Mouse (Mus musculus) urinary bladder, postnatal 4 days (tissue): Measurements from ENCODE around the gene Gm44503.

Experiments used
- DNase-seq, 2 experiments: peaks; one replicate each; pipeline ENCODE4 v3.0.0; 2021 to 2022; ENCODE audit warnings: low spot score in 2 of 2

Gm44503 gene

DNA sequence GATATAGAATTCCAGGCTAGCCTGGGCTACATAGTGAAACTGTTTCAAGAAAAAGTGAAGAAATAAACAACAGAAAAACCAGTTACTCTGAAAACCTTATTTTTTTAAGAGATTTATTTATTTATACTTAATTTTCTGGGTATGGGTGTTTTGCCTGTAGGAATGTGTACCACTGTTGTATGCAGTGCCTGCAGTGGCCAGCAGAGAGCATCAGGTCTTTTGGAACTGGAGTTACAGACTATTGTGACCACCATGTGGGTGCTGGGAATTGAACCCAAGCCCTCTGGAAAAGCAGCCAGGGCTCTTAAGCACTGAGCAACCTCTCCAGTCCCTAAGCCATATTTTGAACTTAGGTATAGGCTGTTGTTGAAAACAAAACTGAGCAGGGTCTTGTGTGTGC, 14.3 kb downstream of the Gm44503 start:
- DNase-seq = no peak

DNA sequence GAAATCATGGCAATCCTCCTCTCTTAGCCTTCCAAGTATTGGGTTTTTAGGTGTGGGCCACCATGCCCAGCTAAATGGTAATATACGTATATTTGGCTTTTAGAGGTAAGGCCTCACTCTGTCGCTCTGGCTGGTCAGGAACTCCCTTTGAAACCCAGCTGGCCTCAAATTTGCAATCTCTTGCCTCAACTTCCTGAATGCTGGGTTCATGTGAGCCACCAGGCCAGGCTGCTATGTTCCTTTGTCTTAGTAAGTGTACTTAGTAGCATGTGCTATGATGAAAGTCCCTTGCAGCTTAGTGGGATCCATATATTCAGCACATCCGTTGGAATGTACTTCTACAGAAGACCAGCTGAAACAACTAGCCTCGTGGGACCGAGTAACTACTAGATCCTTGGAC, 16.1 kb downstream of the Gm44503 start:
- no peak for DNase-seq

DNA sequence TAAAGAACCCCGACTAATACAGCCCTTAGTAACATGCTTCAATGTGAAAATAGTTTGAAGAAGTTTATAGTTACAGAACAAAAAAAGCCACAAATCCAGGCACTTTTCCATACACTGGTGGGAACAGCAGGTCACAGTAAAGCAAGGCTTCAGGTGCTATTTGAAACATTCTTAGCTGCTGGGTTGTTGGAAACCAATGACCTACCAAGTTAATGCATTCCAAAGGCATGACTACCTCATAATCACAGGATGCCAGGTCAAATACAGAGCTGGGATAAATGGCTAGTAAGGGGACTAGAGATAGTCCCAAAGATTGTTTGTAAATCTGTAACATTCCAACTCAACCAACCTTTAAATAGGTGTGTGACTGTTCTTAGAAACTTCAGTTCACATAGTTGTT, 16.6 kb downstream of the Gm44503 start:
- DNase-seq = no peak

DNA sequence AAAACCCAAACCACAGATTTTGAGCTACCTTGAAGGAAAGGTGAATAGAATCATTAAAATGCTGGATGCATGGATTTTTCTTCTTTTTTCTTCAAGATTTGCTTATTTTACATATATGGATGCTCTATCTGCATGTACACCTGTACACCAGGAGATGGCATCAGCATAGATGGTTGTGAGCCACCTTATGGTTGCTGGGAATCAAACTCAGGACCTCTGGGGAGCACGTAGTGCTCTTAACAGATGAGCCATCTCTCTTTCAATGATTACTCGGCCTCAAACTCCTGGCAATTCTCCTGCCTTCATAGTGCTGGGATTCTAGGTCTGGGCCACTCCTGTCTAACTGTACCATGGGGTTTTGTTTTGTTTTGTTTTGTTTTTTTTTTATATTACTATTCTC, 24.4 kb downstream of the Gm44503 start:
- DNase-seq = no peak

DNA sequence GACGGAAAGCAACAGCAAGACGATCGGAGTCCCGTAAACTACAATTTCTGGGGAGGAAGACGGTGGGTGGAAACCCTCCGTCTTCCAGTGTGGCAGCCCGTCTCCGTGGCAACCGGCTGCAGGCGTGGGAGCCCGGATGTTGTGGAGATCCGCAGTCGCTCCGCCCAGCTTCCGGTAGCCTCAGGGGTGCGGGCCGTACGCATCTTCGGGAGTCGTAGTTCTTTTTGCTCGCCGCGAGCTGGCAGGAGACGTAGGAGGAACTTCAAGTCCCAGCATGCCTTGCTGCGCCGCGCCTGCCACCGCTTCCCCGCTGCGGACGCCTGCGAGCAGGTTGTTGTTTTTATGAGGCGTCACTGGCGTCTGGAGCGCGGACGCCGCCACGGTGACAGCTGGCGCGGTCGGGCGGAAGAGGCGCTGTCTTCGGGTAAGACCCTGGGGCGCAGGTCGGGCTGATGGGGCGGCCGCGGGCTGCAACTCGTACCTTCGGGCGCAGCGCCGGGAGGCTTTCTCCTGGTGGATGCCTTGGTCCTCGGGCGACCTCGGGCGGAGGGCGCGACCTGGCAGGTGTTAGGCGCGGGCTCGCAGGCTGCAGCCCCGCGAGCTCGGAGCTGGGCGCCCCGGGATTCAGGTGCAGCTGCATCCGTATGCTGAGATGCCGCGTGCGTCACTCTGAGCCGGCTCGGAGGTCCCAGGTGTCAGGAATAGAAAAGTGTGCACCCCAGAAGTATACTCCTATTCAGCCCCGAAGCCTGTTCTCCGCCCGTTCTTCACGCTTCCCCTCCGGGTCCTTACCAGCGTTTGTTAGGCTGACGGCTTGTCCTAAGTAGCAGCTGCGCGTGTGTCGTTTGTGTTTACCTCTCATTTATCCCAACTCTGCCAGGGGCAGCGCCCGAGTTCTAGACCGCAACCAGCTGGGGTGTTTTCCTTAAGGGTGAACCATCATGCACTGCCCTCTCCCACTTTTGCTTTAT, 26.9 kb downstream of the Gm44503 start, which contains the start of the genes Ccpg1os and Ccpg1:
Ccpg1os (minus strand) TSS at position 133 of the 971 bp plus-strand sequence.
Ccpg1 (plus strand) TSS at position 180 of the 971 bp plus-strand sequence.
- DNase-seq = peak; percentile 95 to 96

DNA sequence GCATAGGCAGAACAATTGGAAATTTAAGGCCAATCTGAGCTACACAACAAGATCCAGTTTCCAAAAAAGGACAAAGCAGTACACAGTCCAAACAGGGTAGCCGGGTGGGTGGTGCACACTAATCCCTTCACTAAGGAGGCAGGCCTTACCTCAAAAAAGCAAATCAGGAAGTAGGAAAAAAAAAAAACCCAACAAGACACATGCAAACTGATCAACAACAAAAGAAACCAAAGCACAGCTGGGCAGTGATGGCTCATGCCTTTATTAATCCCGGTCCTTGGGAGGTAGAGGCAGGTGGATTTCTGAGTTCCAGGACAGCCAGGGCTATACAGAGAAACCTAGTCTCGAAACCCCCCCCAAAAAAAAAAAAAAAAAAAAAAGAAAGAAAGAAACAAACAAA, 29.1 kb downstream of the Gm44503 start:
- no peak for DNase-seq

DNA sequence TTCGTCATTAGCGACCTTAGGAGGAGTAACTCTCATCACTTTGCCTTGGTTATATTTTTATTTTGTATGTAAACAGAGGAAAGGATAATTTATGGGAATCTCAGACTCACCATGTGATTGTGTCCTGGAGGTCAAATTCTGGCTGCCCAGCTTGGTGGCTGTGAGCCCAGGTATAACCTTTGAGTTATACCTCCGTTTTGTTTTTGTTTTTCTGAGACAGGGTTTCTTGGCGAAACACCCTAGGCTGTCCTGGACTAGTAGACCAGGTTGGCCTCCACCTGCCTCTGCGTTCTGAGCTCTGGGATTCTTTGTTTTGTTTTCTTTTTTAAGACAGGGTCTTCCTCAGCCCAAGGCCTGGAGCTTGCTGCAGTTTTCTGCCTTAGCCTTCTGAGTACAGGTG, 30.1 kb downstream of the Gm44503 start:
- DNase-seq = no peak

DNA sequence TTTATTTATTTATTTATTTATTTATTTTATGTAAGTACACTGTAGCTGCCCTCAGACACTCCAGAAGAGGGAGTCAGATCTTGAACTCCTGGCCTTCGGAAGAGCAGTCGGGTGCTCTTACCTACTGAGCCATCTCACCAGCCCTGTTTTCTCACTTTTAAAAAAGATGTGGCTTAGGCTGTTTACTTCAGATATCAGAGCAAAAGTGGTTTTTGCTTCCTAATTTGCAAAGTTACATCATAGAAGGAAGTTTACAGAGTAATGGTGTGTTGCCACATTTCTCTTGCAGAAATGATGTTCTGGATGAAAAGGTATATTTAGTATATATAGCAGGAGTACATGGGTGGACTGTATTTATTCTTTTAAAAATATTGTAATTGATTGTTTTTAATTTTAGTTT, 32.8 kb downstream of the Gm44503 start:
- no peak for DNase-seq

DNA sequence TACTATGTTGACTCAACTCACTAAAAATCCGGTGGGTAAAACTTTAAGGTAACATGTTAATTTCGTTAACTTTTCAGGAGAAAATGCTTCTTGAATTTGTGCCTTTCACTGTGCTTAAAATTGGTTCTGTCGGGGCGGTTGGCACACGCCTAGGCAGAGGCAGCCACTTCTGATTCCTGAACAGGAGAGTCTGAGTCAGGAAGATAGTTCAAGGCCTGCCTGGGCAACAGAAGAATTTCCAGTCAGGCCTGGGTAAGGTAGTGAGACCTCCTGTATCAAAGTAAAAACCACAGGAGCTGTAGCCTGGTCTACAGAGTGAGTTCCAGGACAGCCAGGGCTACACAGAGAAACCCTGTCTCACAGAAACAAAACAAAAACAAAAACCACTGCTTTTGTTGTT, 33.9 kb downstream of the Gm44503 start:
- DNase-seq = no peak

DNA sequence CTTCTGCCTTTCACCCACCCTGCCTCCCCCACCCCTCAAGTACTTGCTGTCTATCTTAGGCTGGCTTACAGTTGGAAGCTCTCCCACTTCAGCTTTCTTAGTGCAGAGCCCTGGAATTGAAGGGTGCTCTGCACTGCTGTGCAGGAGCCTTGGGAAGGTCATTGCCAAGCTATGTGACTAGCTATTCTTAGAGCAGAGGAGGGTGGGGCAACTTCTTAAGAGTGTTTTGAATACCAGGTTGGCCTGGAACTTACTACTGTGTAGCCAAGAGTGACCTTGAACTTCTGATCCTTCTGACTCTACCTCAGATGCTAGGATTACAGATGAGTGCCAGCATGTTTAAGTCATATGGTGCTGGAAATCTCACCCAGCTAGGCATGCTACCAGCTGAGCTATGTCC, 37.5 kb downstream of the Gm44503 start:
- no peak for DNase-seq

DNA sequence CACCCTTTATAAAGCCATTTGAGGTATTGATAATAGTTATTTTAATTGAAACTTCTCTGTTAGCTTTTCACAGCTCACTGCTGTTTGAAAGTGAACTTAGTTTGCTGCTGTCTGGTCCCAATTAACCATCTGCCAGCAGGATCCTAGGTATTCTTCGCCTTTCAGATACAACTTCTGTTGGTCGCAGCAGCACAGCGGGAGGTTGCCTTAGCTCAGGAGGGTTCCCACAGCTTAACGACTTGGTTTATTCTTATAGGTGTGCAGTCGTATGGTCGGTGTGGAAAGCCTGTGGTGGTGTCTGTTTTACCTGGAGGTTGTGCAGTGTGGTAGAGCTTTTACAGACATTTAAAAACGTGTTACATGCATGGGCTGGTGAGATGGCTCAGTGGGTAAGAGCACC, 38.2 kb downstream of the Gm44503 start:
- DNase-seq = no peak

DNA sequence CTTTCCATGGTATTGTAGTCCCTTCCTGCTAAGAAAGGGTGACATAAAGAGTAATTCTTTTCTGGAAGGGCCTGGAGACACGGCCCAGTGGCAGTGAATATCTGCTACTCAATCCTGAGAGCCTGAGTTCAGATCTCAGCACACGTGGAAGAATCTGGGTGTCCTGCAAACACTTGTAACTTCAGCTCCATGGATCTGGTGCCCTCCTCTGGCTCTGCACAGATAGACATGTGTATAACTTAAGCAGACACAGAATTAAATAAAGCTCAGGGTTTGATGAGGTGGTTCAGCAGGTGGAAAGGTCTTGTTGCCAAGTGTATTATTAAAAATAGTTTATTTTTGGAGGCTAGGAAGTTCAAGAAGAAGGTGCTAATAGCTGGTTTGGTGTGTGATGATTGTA, 41.8 kb downstream of the Gm44503 start:
- DNase-seq = no peak

DNA sequence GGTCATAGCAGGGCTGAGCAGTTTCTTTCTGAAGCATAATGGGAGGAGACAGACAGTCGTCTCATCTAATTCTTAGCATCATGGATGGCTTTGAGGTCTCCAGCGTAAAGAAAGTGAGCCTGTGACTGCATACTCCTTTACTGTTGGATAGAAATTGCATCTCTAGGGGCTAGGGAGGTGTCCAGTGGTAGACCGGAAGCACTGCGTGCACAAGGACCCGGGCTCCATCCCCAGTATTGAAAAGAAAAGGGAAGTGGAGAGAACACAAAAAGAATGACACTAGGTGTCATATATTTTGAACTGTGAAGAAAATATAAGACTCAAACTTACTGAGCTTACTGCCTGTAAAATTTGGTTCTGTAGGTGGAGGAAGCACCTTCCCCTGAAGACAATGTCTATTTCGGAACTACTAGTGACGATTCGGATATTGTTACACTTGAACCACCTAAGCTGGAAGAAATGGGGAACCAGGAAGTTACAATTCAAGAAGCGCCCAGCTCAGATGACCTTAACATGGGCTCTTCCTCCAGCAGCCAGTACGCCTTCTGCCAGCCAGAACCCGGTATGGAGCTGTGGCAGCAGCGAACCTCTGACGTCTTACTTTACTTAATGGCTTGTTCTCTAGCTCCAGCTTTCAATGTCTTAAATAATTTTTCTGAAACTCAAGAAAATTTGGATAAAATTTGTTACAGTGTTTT, 42.8 kb downstream of the Gm44503 start:
- DNase-seq = no peak

DNA sequence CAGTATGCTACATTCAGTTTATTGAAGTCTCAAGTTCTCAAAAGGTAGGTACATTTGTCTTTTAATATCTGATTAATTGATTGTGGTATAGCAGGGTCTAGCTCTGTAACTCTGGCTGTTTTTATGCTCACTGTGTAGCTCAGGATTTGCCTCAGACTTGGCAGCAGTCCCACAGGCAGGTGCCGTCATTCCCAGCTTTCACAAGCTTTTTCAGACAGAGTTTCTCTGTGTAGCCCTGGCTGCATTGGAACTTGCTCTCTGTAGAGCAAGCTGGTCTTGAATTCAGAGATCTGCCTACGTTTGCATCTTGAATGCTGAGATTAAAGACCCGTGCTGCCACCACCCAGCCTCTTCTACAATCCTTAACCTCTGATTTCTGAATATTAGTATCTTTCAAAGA, 43.5 kb downstream of the Gm44503 start:
- DNase-seq = no peak

DNA sequence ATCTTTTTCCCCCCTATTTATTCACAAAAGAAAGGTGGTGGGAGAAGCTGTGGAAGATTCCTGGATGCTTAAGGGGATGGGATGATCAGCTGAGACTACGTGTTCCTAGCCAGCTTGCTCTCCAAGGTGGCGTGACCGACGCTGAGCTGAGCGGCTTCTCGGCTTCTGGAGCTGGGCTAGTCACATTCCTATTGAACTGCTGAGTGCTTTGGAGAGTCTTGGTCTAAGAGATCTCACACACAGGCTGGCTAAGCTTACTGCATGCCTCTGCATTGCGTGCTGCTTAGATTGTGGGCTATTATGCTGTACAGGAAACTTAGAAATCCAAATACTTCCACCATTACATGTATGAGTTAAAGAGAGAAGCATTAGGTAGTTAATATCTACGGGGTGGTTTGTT, 45.4 kb downstream of the Gm44503 start:
- no peak for DNase-seq

DNA sequence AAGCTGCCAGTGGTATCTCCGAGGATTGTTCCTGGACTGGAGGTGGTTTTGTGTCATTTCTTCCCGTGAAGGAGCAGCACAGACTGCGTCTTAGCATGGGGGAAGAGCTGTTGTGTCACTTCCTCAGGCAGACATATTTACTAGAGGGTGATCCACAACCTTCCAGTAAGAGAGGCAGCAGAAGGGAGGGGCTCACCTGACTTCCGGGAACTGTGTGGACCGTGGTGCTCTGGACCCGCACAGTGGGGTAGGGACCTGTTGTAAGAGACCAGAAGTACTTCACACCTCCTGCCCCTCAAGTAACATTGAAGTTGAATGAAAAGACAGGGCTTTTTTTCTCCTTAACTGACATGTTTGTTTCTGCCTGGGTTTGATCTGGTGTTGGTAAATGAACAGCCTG, 46.5 kb downstream of the Gm44503 start:
- no peak for DNase-seq

DNA sequence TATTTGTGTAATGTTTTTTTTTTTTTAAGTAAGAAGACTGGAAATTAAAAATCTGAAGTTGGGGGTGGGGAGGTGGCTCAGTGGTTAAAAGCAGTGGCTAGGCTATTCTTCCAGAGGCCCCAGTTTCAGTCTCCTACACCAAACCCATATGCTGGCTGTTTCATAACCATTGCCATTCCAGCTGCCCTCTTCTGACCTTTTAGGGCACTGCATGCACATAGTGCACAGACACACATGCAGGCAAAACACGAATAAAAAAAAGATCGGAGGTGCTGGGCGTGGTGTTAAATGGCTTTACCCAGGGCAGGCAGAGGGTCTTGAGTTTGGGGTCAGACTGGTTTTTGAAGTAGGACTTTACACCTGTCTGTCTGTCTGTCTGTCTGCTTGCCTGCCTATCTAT, 47.5 kb downstream of the Gm44503 start:
- DNase-seq = no peak

DNA sequence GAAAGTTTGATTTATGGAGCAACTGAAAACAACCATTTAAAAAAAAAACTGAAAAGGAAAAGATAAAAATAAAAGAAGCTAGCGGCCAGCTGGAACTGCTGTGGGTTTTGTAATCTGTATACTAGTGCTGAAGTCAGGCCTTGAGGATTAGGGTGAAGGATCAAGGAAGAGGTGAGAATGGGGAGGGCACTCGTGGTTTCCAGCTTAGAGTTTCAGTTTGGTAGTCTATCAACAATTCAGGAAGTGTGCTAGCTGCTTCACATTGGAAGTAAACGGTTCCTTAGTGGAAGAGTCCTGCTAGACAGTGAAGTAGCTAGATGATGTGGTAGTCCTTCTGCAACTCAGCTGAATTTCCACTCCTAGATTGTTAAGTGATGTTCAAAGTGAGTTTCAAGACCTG, 49.7 kb downstream of the Gm44503 start:
- no peak for DNase-seq

DNA sequence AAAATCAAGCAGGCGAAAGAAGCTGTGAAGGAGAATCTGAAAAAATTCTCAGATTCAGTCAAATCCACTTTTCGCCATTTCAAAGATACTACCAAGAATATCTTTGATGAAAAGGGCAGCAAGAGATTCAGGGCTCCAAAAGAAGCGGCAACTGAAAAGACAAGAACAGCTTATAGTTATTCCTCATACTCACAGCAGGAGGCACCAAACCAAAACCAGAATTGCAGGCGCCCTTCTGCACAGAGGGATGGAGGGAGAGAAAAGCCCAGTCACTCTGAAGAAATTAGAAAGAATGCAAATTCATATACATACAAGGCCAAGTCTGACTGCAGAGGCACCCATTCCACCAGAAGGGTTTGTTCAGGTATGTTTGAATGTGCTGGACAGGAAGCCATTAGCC, 54.0 kb downstream of the Gm44503 start:
- no peak for DNase-seq

DNA sequence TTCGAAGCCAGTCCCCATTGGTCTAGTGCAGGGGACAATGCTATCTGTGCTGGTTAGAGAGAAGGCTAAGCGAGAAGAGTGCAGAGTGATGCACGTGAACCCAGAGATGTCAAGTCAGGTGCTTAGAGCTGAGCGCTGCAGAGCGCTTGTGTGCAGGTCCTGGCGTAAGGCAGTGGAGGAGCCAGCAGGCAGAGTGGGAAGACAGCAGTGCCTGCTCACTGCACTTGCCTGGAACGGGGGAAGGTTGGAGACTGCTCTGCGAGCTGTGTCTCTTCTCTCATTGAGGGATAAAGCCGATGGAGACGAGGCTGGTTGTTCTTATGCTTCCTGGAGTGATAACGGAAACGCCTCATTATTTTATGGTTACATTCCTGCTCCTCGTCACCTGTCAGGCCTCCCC, 56.1 kb downstream of the Gm44503 start:
- no peak for DNase-seq

DNA sequence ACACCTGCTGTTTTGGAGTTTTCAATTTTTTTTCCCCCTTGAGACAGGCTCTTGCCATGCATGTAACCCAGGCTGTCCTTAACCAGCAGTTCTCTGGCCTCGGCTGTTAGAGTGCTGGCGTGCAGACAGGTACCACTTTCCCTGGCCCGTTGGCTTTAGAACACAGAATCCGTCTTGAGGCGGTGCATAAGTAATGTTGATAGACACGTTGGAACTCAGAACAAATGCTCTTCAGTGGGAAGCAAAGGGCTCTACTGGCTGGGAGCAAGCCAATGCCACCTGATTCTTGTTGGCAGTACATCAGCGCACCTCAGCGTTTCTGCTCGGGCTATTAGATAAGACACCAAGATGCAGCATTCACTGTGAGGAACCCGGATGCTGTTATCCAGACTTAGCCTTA, 61.2 kb downstream of the Gm44503 start:
- no peak for DNase-seq

DNA sequence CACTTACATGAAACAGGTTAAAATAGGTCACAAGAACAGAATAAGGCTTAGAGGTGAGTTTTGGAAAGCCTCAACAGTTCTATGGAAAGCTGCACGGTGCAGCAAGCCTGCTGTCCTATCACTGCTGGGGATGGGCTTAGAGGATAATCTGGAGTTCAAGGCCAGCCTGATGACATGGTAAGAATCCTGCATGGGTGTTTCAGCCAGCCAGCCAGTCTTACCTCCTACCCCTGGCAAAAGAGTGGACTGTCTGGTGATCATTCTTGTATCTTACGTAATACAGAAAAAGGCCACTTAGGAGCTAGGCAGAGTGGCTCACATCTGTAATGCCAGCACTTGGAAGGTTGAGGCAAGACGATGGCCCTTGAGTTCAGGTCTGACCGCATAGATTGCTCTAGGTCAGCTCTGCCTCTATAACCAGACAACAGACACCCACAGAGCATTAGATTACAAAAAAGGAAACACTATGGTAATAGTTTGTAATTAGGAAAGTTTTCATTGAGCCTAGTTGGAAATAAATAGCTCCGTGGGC, 62.0 kb downstream of the Gm44503 start:
- DNase-seq = no peak
